Mouse (Mus musculus) frontal cortex, postnatal 10 days (tissue): ENCODE data around the gene Pisd.
"Not testable (repeated sequence)": the region's sequence is repeated elsewhere in the genome, so short reads cannot be mapped to it uniquely, and the experiment has no call there.

Experiments
- DNase-seq, 2 experiments: peaks; one replicate each; pipeline ENCODE4 v3.0.0; 2022; ENCODE audit warnings: low spot score in 2 of 2, mixed read lengths in 1 of 2

The Pisd gene

GRCm38 (mm10) chr5:32785313-32785915 is at the start of gene Pisd:
Pisd (minus strand) TSS chr5:32785646.
- DNase-seq, result peak; percentile 94 to 95

- no peak for DNase-seq
These were observed 49.1 kb upstream of the Pisd start for GRCm38 (mm10) chr5:32834497-32834896.

- DNase-seq, result no peak
These were observed 44.6 kb upstream of the Pisd start for GRCm38 (mm10) chr5:32830054-32830453.

- DNase-seq, result not testable (repeated sequence)
These were observed 43.3 kb upstream of the Pisd start for GRCm38 (mm10) chr5:32828766-32829165.

GRCm38 (mm10) chr5:32827009-32827408 is 41.6 kb upstream of the Pisd start, which contains the start of gene Gm20671:
Gm20671 (minus strand) TSS chr5:32827109.
- no peak for DNase-seq

- DNase-seq, result no peak
These were observed 35.0 kb upstream of the Pisd start for GRCm38 (mm10) chr5:32820471-32820870.

- no peak for DNase-seq
These were observed 29.9 kb upstream of the Pisd start for GRCm38 (mm10) chr5:32815396-32815795.

- DNase-seq, result not testable (repeated sequence)
These were observed 1.0 kb upstream of the Pisd start for GRCm38 (mm10) chr5:32786454-32786853.

- DNase-seq, result no peak
These were observed 720 bp downstream of the Pisd start for GRCm38 (mm10) chr5:32784726-32785125.

- DNase-seq, result no peak
These were observed 3.9 kb downstream of the Pisd start for GRCm38 (mm10) chr5:32781596-32781995.

GRCm38 (mm10) chr5:32778168-32778567 is 7.3 kb downstream of the Pisd start:
- DNase-seq, result no peak

- no peak for DNase-seq
These were observed 13.1 kb downstream of the Pisd start for GRCm38 (mm10) chr5:32772361-32772760.

- DNase-seq, result no peak
These were observed 17.6 kb downstream of the Pisd start for GRCm38 (mm10) chr5:32767636-32768373.

GRCm38 (mm10) chr5:32767004-32767403 is 18.4 kb downstream of the Pisd start:
- DNase-seq, result no peak

- DNase-seq, result no peak
These were observed 23.8 kb downstream of the Pisd start for GRCm38 (mm10) chr5:32761566-32762140.

GRCm38 (mm10) chr5:32760787-32761186 is 24.7 kb downstream of the Pisd start:
- DNase-seq, result no peak

GRCm38 (mm10) chr5:32760352-32760751 is 25.1 kb downstream of the Pisd start:
- not testable (repeated sequence) for DNase-seq

GRCm38 (mm10) chr5:32759662-32760061 is 25.8 kb downstream of the Pisd start:
- no peak for DNase-seq

- no peak for DNase-seq
These were observed 29.3 kb downstream of the Pisd start for GRCm38 (mm10) chr5:32756141-32756540.

GRCm38 (mm10) chr5:32751736-32752135 is 33.7 kb downstream of the Pisd start:
- no peak for DNase-seq

GRCm38 (mm10) chr5:32748936-32749335 is 36.5 kb downstream of the Pisd start:
- no peak for DNase-seq

- peak in 1 of 2 experiments; percentile 55 for DNase-seq
These were observed 37.6 kb downstream of the Pisd start for GRCm38 (mm10) chr5:32747650-32748375.
